Mouse (Mus musculus) stomach, postnatal 0 days (tissue): ENCODE results near the gene Iqschfp.

Experiments used
- CTCF ChIP-seq: IDR thresholded peaks from 2 replicates; pipeline ENCODE4 v1.5.1; 2016; ENCODE audit warnings: antibody characterized with exemption, low read depth, mild to moderate bottlenecking, moderate library complexity
- EP300 ChIP-seq: optimal IDR thresholded peaks from 2 replicates; pipeline ENCODE3; 2016; ENCODE audit warnings: antibody characterized with exemption

- TF ChIP-seq CTCF = no peak
- no peak for TF ChIP-seq EP300
Observed at GRCm38 (mm10) chr3:68675216-68675835, 783.3 kb downstream of the Iqschfp start.
